Mouse (Mus musculus) neural tube, embryonic 14.5 days (tissue): ENCODE data around the gene Arid5a. TPM values are rescaled to one million over a fixed set of nuclear protein-coding genes. Genes with fewer than 3 reads are reported as not detected.

Experiments
- ATAC-seq: fragments of 200-750 bp; cut with Nextera tagmentation; 2 replicates; pipeline ENCODE4 v1.8.0; 2017; ENCODE audit warnings: low read depth, mild to moderate bottlenecking, moderate TSS enrichment, moderate library complexity
- H3K27ac ChIP-seq: fragments of 300-500 bp; sonication (generic); 2 replicates; pipeline ENCODE4 v1.5.1; 2014; ENCODE audit warnings: low read depth, mild to moderate bottlenecking, control low read depth, low read length, moderate library complexity, mixed read lengths
- H3K27me3 ChIP-seq: fragments of 300-500 bp; sonication (generic); 2 replicates; pipeline ENCODE4 v1.6.1; 2014; ENCODE audit warnings: low read length; ENCODE audit not compliant: control insufficient read depth, insufficient read depth
- H3K36me3 ChIP-seq: fragments of 300-500 bp; sonication (generic); 2 replicates; pipeline ENCODE4 v1.6.1; 2014; ENCODE audit warnings: low read length, mixed read lengths; ENCODE audit not compliant: control insufficient read depth, insufficient read depth
- H3K4me1 ChIP-seq: fragments of 300-500 bp; sonication (generic); 2 replicates; pipeline ENCODE4 v1.6.1; 2014; ENCODE audit warnings: low read length; ENCODE audit not compliant: control insufficient read depth, insufficient read depth
- H3K4me2 ChIP-seq: fragments of 300-500 bp; sonication (generic); 2 replicates; pipeline ENCODE4 v1.6.1; 2014; ENCODE audit warnings: mild to moderate bottlenecking, low read depth, low read length, control low read depth
- H3K4me3 ChIP-seq: fragments of 300-500 bp; sonication (generic); 2 replicates; pipeline ENCODE4 v1.5.1; 2014; ENCODE audit warnings: low read depth, low read length, control low read depth, mixed read lengths
- H3K9ac ChIP-seq: fragments of 300-500 bp; sonication (generic); replicated peaks from 2 replicates; pipeline ENCODE4 v1.6.1; 2014; ENCODE audit warnings: low read depth, mild to moderate bottlenecking, control low read depth, low read length, mixed read lengths
- H3K9me3 ChIP-seq: fragments of 300-500 bp; sonication (generic); 2 replicates; pipeline ENCODE4 v1.6.1; 2016; ENCODE audit warnings: low read length; ENCODE audit not compliant: control insufficient read depth
- WGBS: fragments of 180-500 bp; shearing (Covaris S2); extraction: QIAGEN DNeasy Blood & Tissue Kit; methylation state at CpG from one replicate; pipeline ENCODE4 v1.1.7; 2014; 5-methylcytosine and 5-hydroxymethylcytosine counted together
- polyA plus RNA-seq: library from polyadenylated mRNA; unstranded; fragments of >200 nt; fragmentation: Nextera tagmentation; extraction: Ambion mirVana; gene quantifications from 2 replicates; pipeline ENCODE4 v1.2.1, GENCODE M21; 2014

The Arid5a gene
- polyA plus RNA-seq, 1 experiment from 2014 or later = 2.5 TPM

DNA sequence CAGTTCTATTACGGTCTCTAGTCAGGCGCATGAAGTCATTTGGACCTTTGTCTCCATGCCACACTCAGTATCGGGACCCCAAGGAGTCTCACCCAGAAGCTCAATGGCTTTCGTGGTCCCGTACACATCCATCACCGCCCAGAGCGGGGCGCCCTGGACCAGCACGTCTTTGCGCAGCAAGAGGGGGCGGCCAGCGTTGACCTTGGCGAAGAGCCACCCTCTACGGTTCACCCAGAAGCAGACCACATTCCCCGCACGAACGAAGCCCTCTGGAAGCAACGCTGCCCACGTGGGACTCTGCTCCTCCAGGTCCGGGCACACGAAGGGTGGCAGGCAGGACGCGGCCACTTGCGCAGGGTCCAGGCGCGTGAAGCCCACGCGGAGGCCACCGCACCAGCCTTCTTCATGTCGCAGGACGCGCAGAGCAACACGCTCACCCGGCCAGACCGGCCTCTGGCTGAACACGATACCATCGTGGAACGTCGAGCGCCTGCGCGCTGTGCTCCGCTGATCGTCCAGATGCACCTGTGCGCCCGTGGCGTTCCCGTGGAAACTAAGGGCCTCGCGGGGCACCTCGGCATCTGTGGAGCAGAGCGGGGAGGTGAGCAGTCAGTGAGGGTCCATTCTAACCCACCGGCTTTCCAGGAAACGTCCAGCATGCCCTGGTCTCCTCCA is 38.3 kb upstream of the Arid5a start:
- Histone ChIP-seq H3K27me3 (no peaks in the 10 kb centered on the region), H3K9ac (no peak overlapping the region), H3K4me3 (peak overlapping the region; percentile 17; the same call in 1 of the 2 replicates), H3K27ac (no peak overlapping the region), H3K36me3 (no peaks in the 10 kb centered on the region), H3K9me3 (no peaks in the 10 kb centered on the region), H3K4me2 (peak overlapping the region; percentile 32), H3K4me1 (0 out of 2 replicates have a peak, but pooled peaks cover 2% of the 10 kb centered on the region)
- ATAC-seq = peak; percentile 28; the same call in 1 of the 2 replicates
- 41% methylated on average over 53 of the region's 54 CpGs for WGBS

DNA sequence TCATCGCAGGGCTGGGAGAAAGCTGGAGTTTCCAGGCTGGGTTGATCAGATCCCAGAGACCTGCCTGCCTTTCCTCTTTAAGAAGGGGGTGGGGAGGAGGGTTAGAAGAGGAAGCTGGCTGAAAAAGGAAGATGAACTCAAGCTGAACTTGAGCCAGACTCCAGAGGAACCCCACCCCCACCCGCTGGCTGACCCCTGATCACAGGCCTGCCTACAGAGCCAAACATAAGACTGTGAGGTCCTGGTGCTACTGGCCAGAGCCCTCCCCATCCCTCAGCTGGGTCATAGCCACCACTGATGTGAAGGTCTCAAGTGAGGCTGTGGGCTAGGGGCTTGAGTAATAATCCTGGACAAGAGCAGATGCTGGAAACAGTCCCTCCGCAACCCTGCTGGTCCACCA is 36.9 kb upstream of the Arid5a start:
- H3K4me3 ChIP-seq = no peak overlapping the region
- H3K27ac ChIP-seq = no peak overlapping the region
- H3K27me3 ChIP-seq = no peaks in the 10 kb centered on the region
- no peaks in the 10 kb centered on the region for H3K36me3 ChIP-seq
- ATAC-seq = no peak
- 0 out of 2 replicates have a peak, but pooled peaks cover 2% of the 10 kb centered on the region for H3K4me1 ChIP-seq
- WGBS = 55% methylated on average over 3 of the region's 3 CpGs
- H3K9me3 ChIP-seq = no peaks in the 10 kb centered on the region
- no peak overlapping the region for H3K4me2 ChIP-seq
- H3K9ac ChIP-seq = no peak overlapping the region

DNA sequence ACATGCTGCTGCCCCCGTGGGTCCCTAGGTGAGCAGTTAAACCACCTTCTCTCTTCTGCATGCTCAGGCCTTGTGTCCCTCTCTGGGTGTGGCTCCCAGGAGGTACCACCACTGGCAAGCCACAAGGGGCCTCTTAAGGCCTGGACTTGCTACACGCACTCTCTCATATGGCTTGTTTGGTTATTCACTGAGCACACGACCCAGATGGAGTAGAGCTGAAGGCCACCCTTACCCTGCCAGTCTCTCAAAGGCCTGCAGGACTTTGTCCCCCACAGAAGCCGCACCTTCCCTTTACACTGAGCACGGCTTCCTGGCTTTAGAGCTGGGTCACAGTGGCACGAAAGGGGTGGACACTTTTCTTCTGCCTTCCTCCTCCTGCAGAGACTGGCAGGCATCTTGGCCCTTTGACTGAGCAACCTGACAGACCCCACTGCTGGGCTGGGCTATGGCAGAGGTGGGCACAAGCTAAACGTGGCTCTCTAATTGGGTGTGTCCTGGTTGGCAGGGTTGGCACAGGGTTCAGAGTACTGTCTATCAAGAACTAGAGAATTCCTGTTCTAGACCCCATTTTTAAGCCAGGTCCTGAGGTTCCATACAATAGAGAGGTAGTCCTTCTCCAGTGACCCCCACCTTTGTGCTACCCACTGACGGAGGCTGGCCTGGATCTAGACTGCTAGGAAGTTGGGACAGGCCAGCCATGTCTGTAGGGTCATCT is 35.9 kb upstream of the Arid5a start:
- Histone ChIP-seq H3K4me3 (no peak overlapping the region), H3K4me2 (no peak overlapping the region), H3K4me1 (0 out of 2 replicates have a peak, but pooled peaks cover 2% of the 10 kb centered on the region), H3K27ac (no peak overlapping the region), H3K36me3 (no peaks in the 10 kb centered on the region), H3K27me3 (no peaks in the 10 kb centered on the region), H3K9me3 (no peaks in the 10 kb centered on the region), H3K9ac (no peak overlapping the region)
- ATAC-seq = no peak
- 74% methylated on average over 8 of the region's 8 CpGs for WGBS

DNA sequence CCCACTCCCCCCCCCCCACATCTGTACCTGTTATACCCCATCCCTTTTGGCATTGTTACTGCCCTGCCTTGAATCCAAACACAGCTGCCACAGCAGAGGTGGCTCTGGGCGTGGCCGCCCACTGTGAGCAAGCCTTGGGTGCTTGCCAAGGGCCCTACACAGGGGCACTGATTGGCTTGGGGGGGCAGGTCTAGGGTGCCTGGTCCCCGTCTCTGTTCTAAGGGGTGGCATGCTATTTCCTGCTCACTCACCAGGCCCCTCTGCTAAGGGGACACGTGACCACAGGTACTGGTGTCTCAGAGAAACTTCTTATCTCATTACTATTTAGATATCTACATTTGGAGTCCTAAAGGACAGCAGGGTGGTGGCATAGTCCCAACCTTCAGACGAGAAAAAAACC is 35.0 kb upstream of the Arid5a start:
- Histone ChIP-seq H3K9me3 (no peaks in the 10 kb centered on the region), H3K4me1 (0 out of 2 replicates have a peak, but pooled peaks cover 2% of the 10 kb centered on the region), H3K4me3 (no peak overlapping the region), H3K36me3 (no peaks in the 10 kb centered on the region), H3K9ac (no peak overlapping the region), H3K27me3 (no peaks in the 10 kb centered on the region), H3K4me2 (no peak overlapping the region), H3K27ac (no peak overlapping the region)
- WGBS = 71% methylated on average over 5 of the region's 5 CpGs
- ATAC-seq = no peak

DNA sequence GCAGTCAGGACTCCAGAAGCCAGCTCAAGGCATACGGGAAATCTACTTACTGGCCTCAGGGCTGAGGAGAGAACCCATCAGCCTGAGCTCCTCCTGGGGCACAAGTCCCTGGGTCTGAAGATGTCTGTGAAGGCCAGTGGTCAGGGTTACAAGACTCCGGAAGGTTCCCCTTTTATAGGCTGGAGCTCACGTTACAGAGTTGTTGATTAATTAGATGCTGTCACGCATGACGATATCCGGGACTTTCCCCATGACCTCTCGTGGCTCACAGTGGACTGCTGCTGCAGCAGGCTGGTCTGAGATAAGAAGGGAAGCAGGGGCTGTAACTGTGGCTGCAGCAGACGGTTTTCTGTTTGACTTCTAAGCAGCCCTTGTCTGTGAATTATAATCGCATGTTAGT is 34.2 kb upstream of the Arid5a start:
- H3K36me3 ChIP-seq = no peaks in the 10 kb centered on the region
- ATAC-seq = no peak
- no peak overlapping the region for H3K4me2 ChIP-seq
- H3K9me3 ChIP-seq = no peaks in the 10 kb centered on the region
- WGBS = 48% methylated on average over 9 of the region's 9 CpGs
- H3K4me1 ChIP-seq = 0 out of 2 replicates have a peak, but pooled peaks cover 2% of the 10 kb centered on the region
- no peak overlapping the region for H3K9ac ChIP-seq
- no peak overlapping the region for H3K4me3 ChIP-seq
- no peak overlapping the region for H3K27ac ChIP-seq
- H3K27me3 ChIP-seq = no peaks in the 10 kb centered on the region

DNA sequence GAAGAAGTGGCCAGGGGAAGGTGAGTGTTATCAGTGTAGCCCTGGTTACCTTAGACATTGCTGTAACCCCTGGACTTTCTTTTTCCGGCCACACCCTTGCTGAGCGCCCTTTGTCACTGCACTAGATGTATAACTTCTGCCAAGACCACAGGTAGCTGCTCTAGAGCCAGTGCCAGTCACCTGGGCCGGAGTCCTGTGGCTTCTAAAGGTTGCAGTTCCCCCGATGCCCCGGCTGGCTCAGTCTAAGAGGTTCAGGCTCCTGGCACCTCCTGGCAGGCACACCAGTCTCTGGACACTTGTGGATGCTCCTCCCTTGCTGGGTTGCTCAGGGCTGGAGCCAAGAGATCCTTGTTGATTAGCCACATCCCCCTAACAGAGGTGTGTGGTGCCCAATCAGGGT is 33.1 kb upstream of the Arid5a start, which contains the start of gene Neurl3:
Neurl3 (minus strand) TSS at position 225 of the 400 bp plus-strand sequence.
- Histone ChIP-seq H3K9ac (no peak within 1 kb of the TSS), H3K4me2 (no peak within 1 kb of the TSS), H3K36me3 (no peaks in the 10 kb centered on the region), H3K4me1 (0 out of 2 replicates have a peak, but pooled peaks cover 1% of the 10 kb centered on the region), H3K9me3 (no peaks in the 10 kb centered on the region), H3K4me3 (no peak within 1 kb of the TSS), H3K27ac (no peak within 1 kb of the TSS), H3K27me3 (no peaks in the 10 kb centered on the region)
- no peak for ATAC-seq
- WGBS = 92% methylated on average over 5 of the region's 5 CpGs

DNA sequence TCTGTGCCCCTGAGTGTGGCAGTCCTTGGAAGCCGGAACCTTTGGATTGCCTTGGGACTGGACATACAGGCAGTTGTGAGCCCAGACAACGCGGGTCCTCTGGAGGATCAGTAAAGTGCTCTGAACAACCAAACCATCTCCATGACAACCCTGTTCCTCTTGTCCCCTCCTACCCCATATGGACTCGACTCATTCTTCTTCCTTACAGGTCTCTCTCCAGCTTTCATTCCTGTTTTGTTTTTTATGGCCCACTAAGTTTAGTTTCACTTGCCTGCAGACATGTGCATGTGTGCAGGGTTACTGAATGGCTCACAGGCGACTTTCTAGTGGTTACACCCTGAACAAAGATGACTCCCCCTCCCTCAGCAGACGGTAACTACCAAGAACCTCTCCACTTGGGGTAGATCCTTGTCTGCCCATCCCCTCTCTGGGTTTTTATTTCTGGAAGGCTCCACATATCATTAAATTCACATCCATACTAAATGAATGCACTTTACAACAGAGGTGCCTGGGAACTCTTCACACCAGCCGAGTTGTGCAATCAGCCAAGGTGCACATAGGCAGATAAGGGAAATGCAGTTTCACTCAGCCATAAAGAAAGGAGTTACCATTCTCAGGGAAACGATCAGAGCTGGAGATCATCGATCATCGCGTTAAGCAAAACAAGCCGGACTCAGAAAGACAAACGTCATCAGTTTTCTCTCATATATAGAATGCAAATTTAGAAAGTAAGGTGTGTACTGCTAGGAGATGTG is 31.7 kb upstream of the Arid5a start:
- H3K4me1 ChIP-seq = no peaks in the 10 kb centered on the region
- no peak overlapping the region for H3K27ac ChIP-seq
- 59% methylated on average over 13 of the region's 13 CpGs for WGBS
- no peak overlapping the region for H3K4me2 ChIP-seq
- no peaks in the 10 kb centered on the region for H3K27me3 ChIP-seq
- H3K4me3 ChIP-seq = no peak overlapping the region
- H3K9ac ChIP-seq = no peak overlapping the region
- H3K36me3 ChIP-seq = no peaks in the 10 kb centered on the region
- no peaks in the 10 kb centered on the region for H3K9me3 ChIP-seq
- ATAC-seq = no peak

DNA sequence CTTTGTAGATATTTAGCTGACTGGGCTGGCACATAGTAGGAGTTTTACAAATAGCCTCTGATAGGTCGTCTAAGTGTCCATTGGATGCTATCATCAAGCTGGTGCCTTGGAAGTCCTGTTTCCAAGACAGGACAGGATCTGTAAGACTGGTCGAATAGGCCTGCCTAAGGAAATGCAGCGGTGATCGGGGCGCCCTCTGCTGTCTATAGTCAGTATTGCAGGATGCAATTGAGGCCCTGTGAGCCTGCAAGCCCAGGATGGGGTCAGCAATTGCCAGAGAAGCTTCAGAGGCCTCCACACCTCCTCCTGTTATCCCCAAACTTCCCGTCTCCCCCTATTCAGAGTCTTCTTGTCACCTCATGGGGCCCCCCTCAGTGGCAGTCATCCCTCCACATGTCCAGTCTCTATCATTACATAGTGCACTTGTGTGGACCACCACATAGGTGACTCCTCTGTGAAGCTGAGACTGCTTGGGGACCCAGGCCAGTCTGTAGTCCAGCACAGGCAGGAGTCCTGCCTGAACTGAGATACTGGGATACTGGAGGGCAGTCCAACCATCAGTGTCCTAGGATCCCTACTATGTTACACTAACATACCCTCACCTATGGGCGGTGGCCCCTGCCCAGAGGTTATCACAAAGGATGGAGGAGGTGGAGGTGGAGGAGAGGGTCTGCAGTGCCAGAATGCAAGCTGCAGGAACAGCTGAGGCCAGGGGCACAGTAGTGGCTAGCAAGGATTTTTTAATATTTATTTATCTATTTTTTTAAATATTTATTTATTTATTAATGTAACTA is 30.1 kb upstream of the Arid5a start:
- Histone ChIP-seq H3K4me1 (no peaks in the 10 kb centered on the region), H3K36me3 (no peaks in the 10 kb centered on the region), H3K9me3 (no peaks in the 10 kb centered on the region), H3K4me3 (no peak overlapping the region), H3K27ac (no peak overlapping the region), H3K9ac (no peak overlapping the region), H3K4me2 (no peak overlapping the region), H3K27me3 (no peaks in the 10 kb centered on the region)
- WGBS = 20% methylated on average over 7 of the region's 7 CpGs
- no peak for ATAC-seq
